Mouse (Mus musculus) brown adipose tissue, adult 24 weeks (tissue): ENCODE measurements around the gene Trank1. TPM values are rescaled to one million over a fixed set of nuclear protein-coding genes. Genes with fewer than 3 reads are reported as not detected.

Source experiments
- H3K27ac ChIP-seq: fragments of 200-500 bp; replicated peaks from 2 replicates; pipeline ENCODE4 v1.5.1; 2012; ENCODE audit warnings: low read depth, mild to moderate bottlenecking, low read length
- H3K4me1 ChIP-seq: fragments of 200-500 bp; 2 replicates; pipeline ENCODE4 v1.6.1; 2012; ENCODE audit warnings: low read length, mixed read lengths; ENCODE audit not compliant: control insufficient read depth, insufficient read depth, insufficient read length
- H3K4me3 ChIP-seq: fragments of 200-500 bp; 2 replicates; pipeline ENCODE4 v1.5.1; 2012; ENCODE audit warnings: low read depth, mild to moderate bottlenecking, low read length, moderate library complexity; ENCODE audit not compliant: insufficient read depth
- polyA plus RNA-seq: library from polyadenylated mRNA; stranded (reverse); fragments of >200 nt; gene quantifications from 2 replicates; pipeline ENCODE4 v1.2.4, GENCODE M21; 2012; ENCODE audit not compliant: missing spikeins, insufficient read depth, insufficient read length

The Trank1 gene
- polyA plus RNA-seq, 1 experiment, result not detected

DNA sequence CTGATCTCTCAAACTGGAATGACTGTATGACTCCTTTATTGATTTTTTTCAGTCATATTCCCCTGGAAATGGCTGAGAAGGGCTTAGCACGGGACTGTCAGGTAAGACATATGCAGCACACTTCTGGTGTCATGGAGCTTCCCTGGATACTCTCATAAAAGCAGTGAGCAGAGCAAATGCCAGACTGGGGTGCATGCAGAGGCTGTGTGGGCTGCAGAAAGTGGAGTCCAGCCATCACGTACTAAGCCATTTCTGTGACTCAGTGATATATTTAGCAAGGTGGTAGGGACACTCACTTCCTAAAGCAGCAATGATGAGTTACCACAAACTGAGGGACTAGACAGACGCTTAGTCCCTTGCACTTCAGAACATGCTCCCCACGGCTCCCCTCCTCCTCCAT, 9.4 kb downstream of the Trank1 start:
- Histone ChIP-seq H3K4me3 (no peak overlapping the region), H3K27ac (no peak overlapping the region), H3K4me1 (no peaks in the 10 kb centered on the region)

- no peak overlapping the region for H3K27ac ChIP-seq
- H3K4me3 ChIP-seq, result no peak overlapping the region
- no peaks in the 10 kb centered on the region for H3K4me1 ChIP-seq
Observed at GRCm38 (mm10) chr9:111324881-111325280, 13.3 kb downstream of the Trank1 start.

- Histone ChIP-seq H3K4me1 (no peaks in the 10 kb centered on the region), H3K27ac (no peak overlapping the region), H3K4me3 (no peak overlapping the region)
Observed at GRCm38 (mm10) chr9:111329881-111330280, 18.3 kb downstream of the Trank1 start.

DNA sequence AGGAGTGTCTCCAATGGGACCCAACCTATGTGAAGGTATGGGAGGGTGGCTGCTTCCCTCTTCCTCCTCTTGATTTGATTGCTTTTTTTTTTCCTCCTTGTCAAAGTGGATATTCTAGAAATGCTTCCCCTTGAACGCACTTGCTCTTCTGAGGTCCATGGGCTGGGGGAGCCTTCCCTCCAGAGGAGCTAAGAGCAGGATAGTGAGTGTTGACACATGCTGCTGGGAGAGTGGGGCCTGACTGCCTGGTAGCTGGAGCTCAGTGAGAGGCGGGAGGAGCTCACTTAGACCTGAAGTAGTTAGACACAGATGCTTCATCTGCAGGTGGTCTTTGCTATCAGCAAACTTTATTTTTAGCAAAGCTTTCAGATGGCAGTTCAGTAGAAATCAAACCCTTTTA, 22.3 kb downstream of the Trank1 start:
- Histone ChIP-seq H3K4me3 (no peak overlapping the region), H3K27ac (no peak overlapping the region), H3K4me1 (no peaks in the 10 kb centered on the region)

- Histone ChIP-seq H3K27ac (no peak overlapping the region), H3K4me3 (no peak overlapping the region), H3K4me1 (no peaks in the 10 kb centered on the region)
Observed at GRCm38 (mm10) chr9:111334555-111335164, 23.1 kb downstream of the Trank1 start.

DNA sequence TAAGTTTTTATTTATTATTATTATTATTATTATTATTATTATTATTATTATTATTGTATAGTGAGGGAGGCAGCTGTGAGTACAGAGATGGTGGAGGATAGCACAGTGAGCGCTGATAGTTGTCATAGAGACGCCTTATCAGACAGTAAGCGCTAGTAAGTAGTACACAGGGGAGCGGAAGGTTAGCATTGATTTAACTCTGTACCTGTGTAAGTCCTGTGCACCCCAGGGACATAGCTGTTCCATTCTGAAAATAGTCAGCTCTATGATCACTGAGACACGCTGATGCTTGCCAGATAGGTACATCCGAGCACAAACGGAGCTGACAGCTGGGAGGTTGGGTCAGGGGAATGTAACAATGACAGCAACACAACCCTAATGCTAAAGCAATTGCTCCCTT, 39.7 kb downstream of the Trank1 start:
- Histone ChIP-seq H3K4me1 (no peaks in the 10 kb centered on the region), H3K27ac (no peak overlapping the region), H3K4me3 (no peak overlapping the region)

DNA sequence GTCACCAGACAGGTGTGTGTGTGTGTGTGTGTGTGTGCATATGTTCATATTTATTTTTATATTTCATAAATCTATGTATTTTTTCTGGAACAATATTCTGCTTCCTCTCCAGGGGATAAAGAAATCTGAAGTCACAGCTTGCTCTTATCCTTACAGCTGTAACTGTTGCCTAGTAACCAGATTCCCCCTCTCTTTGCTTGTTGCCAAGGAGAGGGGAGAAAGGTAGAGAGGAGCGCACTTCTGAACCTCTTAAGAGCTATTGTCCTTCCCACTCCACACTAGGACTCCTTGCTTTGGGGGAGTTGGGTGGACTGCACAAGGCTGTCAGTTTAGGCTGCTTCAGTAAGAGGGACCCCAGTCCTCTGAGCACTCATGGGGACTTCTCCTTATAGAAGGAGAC, 40.1 kb downstream of the Trank1 start:
- H3K4me3 ChIP-seq, result no peak overlapping the region
- no peak overlapping the region for H3K27ac ChIP-seq
- no peaks in the 10 kb centered on the region for H3K4me1 ChIP-seq

- Histone ChIP-seq H3K4me1 (no peaks in the 10 kb centered on the region), H3K4me3 (no peak overlapping the region), H3K27ac (no peak overlapping the region)
Observed at GRCm38 (mm10) chr9:111352646-111353045, 41.1 kb downstream of the Trank1 start.

DNA sequence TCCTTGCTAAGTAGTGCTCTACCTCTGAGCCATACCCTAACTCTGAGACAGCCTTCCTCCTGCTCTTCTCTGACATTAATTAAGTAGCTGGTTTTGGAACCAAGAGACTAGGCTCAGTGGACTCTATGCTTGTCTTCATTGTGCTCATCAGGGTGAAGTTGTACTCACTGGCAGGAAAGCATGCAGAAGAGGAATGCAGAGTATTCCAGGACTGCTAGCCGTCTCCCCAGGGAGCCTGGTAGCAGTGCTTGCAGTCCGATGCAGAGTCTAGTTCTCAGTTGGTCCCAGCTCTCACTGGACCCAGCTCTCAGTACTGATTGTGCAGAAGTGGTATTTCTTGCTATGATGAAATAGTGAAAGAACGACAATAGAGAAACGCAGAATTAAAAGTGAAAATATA, 43.5 kb downstream of the Trank1 start:
- no peak overlapping the region for H3K4me3 ChIP-seq
- no peak overlapping the region for H3K27ac ChIP-seq
- H3K4me1 ChIP-seq, result no peaks in the 10 kb centered on the region

DNA sequence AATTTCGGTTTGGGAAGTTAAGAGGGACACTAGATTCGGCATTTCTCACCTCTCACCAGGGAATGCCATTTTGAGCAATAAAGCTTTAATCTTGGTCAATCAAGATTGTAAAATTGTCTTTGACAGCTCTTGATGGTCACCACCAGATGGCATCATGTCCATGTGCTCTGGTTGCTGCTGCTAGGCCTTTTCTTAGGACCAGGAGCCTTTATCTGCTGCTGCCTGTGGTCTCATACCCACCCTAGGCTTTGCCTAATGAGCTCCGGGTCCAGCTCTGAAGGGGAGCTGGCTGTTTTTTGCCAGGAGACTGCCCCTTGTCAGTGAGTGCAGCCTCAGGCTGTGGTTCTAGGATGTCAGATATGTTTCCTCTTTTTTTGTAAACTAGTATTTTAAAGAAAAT, 44.8 kb downstream of the Trank1 start:
- H3K27ac ChIP-seq, result no peak overlapping the region
- no peaks in the 10 kb centered on the region for H3K4me1 ChIP-seq
- no peak overlapping the region for H3K4me3 ChIP-seq

DNA sequence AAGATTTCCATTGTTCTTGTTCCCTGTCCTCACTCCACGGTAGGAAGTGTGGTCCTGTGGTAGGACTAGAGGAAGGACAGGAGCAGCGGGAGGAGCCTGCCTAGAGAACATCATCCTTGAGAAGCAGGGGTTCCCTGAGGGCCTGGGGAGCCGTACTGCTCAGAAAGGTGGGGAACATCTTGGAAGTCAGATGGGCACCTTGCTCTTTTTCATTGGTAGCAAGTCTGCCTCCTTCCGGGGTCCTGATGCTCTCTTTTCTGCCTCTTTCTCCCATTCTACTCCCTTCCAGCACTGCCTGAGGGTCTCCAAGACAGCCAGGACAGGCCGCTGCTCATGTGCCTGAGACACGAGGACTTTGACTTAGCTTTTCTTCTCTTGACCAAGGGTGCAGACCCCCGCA, 52.1 kb downstream of the Trank1 start:
- Histone ChIP-seq H3K4me1 (no peaks in the 10 kb centered on the region), H3K4me3 (no peak overlapping the region), H3K27ac (no peak overlapping the region)

- Histone ChIP-seq H3K27ac (no peak overlapping the region), H3K4me3 (no peak overlapping the region), H3K4me1 (no peaks in the 10 kb centered on the region)
Observed at GRCm38 (mm10) chr9:111367713-111368112, 56.2 kb downstream of the Trank1 start.

DNA sequence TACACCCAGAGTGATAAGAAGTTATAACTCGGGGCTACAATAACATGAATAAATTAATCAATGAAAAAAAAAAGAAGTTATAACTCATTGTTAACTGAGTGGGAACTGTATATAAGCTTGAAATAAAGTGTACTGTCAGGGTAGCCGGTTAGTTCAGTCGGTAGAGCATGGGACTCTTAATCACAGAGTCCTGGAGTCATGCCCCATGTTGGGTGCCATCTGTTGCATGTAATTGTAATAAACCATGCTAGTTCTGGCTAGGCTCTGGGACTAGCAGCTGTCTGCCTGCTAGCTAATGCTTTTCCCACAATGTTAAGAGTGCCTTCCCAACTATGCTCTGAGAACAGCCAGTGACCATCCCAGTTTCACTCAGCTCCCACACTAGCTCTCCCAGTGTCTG, 60.5 kb downstream of the Trank1 start:
- no peak overlapping the region for H3K27ac ChIP-seq
- peaks cover 2% of the 10 kb centered on the region; the same call in 1 of the 2 replicates for H3K4me1 ChIP-seq
- H3K4me3 ChIP-seq, result no peak overlapping the region

DNA sequence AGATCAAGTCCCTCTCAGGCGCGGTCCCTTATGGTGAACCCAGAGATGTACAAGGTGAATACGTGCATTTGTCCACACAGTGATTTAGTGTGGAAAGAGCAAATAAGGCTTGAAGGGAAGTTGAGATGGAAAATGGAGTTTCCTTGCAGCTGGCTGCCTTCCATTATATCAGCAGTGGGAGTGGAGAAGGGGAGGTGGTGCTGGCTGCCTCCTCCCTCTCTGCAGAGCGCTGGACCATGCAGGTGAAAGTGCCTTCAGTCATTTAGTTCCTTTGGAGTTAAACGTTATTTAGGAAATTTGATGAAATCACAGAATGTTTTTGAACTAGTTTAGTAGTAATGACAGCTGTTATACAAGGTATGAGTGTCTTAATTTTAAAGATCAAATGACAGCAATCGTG, 66.3 kb downstream of the Trank1 start:
- H3K4me3 ChIP-seq, result no peak overlapping the region
- no peak overlapping the region for H3K27ac ChIP-seq
- H3K4me1 ChIP-seq, result peaks cover 2% of the 10 kb centered on the region; the same call in 1 of the 2 replicates

- Histone ChIP-seq H3K4me1 (no peaks in the 10 kb centered on the region), H3K27ac (no peak overlapping the region), H3K4me3 (no peak overlapping the region)
Observed at GRCm38 (mm10) chr9:111381056-111382025, 69.8 kb downstream of the Trank1 start.

DNA sequence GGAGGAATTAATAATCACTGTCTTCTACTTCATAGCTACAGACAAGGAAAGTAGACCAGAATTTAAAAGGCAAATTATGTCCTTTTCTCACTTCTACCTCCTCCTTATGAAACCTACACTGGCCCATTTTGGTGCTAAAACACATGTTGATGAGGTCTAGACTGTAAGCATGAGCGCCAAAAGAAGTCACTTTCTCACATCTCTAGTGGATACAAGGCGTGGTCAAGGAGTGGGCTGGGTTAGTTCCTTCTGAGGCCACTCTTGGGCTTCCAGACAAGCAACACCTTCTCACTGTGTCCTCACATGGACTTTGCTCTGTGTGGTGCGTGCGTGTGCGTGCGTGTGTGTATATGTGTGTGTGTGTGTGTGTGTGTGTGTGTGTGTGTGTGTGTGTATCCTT, 70.9 kb downstream of the Trank1 start:
- H3K27ac ChIP-seq, result no peak overlapping the region
- no peak overlapping the region for H3K4me3 ChIP-seq
- peaks cover 2% of the 10 kb centered on the region; the same call in 1 of the 2 replicates for H3K4me1 ChIP-seq
